Mouse (Mus musculus) G1E (cell line): ENCODE results near the gene Magi1.

Experiments
- CTCF ChIP-seq: IDR thresholded peaks from 2 replicates; pipeline ENCODE4 v1.5.1; 2012; ENCODE audit warnings: low read depth, low read length, inconsistent platforms, mixed read lengths
- GATA1 ChIP-seq: IDR thresholded peaks from 2 replicates; pipeline ENCODE4 v1.6.1; 2012; ENCODE audit warnings: borderline replicate concordance, low read length, inconsistent platforms, mixed read lengths
- GATA2 ChIP-seq: IDR thresholded peaks from 2 replicates; pipeline ENCODE4 v1.6.1; 2012; ENCODE audit warnings: low read depth, low read length, inconsistent platforms, borderline replicate concordance
- POLR2AphosphoS5 ChIP-seq: IDR thresholded peaks from 2 replicates; pipeline ENCODE4 v1.6.1; 2012; ENCODE audit warnings: low read depth, low read length, inconsistent platforms; ENCODE audit not compliant: insufficient replicate concordance
- TAL1 ChIP-seq: conservative IDR thresholded peaks from 2 replicates; pipeline ENCODE4 v1.6.1; 2012; ENCODE audit warnings: low read depth, low read length, inconsistent platforms, mixed read lengths

DNA sequence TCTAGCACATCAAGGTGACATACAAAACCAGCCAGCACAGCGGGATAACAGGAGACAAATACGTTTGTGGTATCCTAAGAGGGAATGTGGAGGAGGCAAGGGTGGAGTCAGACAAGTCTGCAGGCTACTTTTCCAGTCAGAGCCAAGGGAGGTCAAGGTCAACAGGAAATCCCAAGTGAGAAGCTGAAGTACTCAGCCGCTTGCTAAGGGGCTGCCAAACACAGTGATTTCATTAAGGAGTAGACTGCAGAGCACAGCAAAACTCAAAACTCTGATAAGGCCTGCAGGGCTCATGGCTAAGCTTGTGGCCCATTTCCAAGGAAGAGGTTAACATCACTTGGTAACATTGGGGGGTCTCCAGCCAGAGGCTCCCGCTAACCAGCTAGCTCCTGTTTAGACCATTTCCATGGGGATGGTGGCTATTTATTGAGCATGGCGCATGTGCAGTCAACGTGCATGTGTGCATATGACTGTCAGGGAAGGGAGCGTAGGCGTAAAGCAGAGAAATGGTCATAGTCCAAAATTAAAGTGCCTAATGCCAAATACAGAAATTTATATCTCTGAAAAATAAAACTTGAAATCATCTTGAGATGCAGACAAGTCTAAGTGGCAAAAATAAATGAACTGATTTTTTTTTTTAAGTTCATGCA, 635.0 kb downstream of the Magi1 start:
- TF ChIP-seq CTCF (no peak), TAL1 (no peak), POLR2AphosphoS5 (no peak), GATA1 (no peak), GATA2 (no peak)
